Comparison of ENCODE assay signal across 29 mouse cellular contexts in the genomic region with DNA sequence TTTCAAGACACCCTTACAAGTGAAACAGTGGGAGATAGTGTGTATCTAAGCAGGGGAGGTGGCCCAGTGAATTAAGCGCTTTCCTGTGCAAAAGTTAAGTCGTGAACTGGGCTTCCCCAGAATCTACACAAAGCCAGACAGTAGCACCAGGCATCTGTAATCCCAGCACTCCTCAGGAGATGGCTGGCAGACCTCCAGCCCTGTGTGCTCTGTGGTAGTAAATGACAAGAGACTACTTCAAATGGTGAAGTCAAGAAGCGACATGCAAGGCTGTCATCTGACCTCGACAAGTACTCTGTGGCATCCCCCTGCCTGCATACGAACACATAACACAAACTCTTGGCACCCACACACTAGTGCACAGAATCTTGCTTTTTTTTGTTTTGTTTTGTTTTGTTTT. TPM values are rescaled to one million over a fixed set of nuclear protein-coding genes. Genes with fewer than 3 reads are reported as not detected.
A peak's percentile ranks its signal among the peaks of the same experiment; 100 is the strongest.
DNase-seq lines count a peak whose midpoint lies in the region; ATAC-seq and TF ChIP-seq lines count a peak whose summit lies in the region.
"Had no signal": no experiment of that assay in that cellular context is flagged by ENCODE, and none has a peak within 500 bp of the region (broad histone marks: within the 10 kb centered on the region; RNA-seq: fewer than 3 reads in every experiment).

No protein-coding gene starts in this region.

- peaks cover 35% of the 10 kb centered on the region for H3K36me3 ChIP-seq in heart, embryonic 16.5 days (ENCODE audit: control insufficient read depth, insufficient read depth)
- 0 out of 2 replicates have a peak, but pooled peaks cover 12% of the 10 kb centered on the region for H3K36me3 ChIP-seq in midbrain, embryonic 14.5 days (ENCODE audit: control insufficient read depth, insufficient read depth, low read length)
- peaks cover 15% of the 10 kb centered on the region for H3K36me3 ChIP-seq in midbrain, embryonic 16.5 days (ENCODE audit: control insufficient read depth, insufficient read depth, low read length)
- peaks cover 5% of the 10 kb centered on the region; the same call in 1 of the 2 replicates for H3K36me3 ChIP-seq in forebrain, embryonic 16.5 days (ENCODE audit: control insufficient read depth, insufficient read depth)
- H3K36me3 ChIP-seq: lung, embryonic 15.5 days had no signal

- peak; percentile 25 to 29 for DNase-seq in cerebellum, adult 2 months
- DNase-seq in cerebellum, adult 11 months = no peak
- DNase-seq in heart, postnatal 10 days = no peak
- DNase-seq in midbrain, embryonic 14.5 days = peak; percentile 22
- DNase-seq: adrenal gland, postnatal 10 days; cerebellum, adult 8-10 months; embryo, embryonic 11 days; gastrocnemius, adult 2 months; gastrocnemius, postnatal 36 days; heart, adult 2 months; kidney, adult 9 months; kidney, postnatal 10 days; lung, postnatal 36 days; right cerebral cortex, adult 18-20 months; spleen, adult 18-20 months; thymus, postnatal 14 days had no signal

- peaks cover 2% of the 10 kb centered on the region; the same call in 1 of the 2 replicates for H3K4me1 ChIP-seq in cerebellum, adult 2 months (ENCODE audit: control insufficient read depth, insufficient read depth, low read length)
- peaks cover 5% of the 10 kb centered on the region for H3K4me1 ChIP-seq in heart, embryonic 16.5 days (ENCODE audit: control insufficient read depth, insufficient read depth, low read length)
- H3K4me1 ChIP-seq in midbrain, embryonic 14.5 days (ENCODE audit: control insufficient read depth, insufficient read depth, low read length) = no peaks in the 10 kb centered on the region
- no peaks in the 10 kb centered on the region for H3K4me1 ChIP-seq in midbrain, embryonic 16.5 days (ENCODE audit: control insufficient read depth, insufficient read depth, low read length)
- H3K4me1 ChIP-seq in forebrain, embryonic 16.5 days (replicated peaks; ENCODE audit: control insufficient read depth, insufficient read depth, low read length) = no peaks in the 10 kb centered on the region
- H3K4me1 ChIP-seq: embryonic facial prominence, embryonic 12.5 days; forebrain, embryonic 10.5 days; forebrain, embryonic 15.5 days; limb, embryonic 12.5 days; liver, embryonic 15.5 days; lung, embryonic 15.5 days had no signal

- TF ChIP-seq POLR2A in cerebellum, adult 2 months (IDR thresholded peaks at IDR 0.05; ENCODE audit: borderline replicate concordance, insufficient read depth, low read length) = no peak

- H3K4me3 ChIP-seq in cerebellum, adult 2 months (replicated peaks; ENCODE audit: insufficient read depth, low read depth, low read length) = no peak overlapping the region
- H3K4me3 ChIP-seq in heart, embryonic 16.5 days (ENCODE audit: low read length) = no peak overlapping the region
- H3K4me3 ChIP-seq in midbrain, embryonic 14.5 days (replicated peaks; ENCODE audit: low read depth, low read length) = no peak overlapping the region
- no peak overlapping the region for H3K4me3 ChIP-seq in midbrain, embryonic 16.5 days (ENCODE audit: low read depth, low read length)
- H3K4me3 ChIP-seq in forebrain, embryonic 16.5 days (replicated peaks; ENCODE audit: low read length) = no peak overlapping the region
- H3K4me3 ChIP-seq: embryonic facial prominence, embryonic 12.5 days; forebrain, embryonic 10.5 days; forebrain, embryonic 15.5 days; gastrocnemius, adult 2 months; heart, adult 2 months; limb, embryonic 12.5 days; liver, embryonic 15.5 days; lung, embryonic 15.5 days had no signal

- WGBS in cerebellum, adult 2 months = 37% methylated on average over 5 of the region's 5 CpGs
- 50% methylated on average over 5 of the region's 5 CpGs for WGBS in heart, embryonic 16.5 days
- 84% methylated on average over 5 of the region's 5 CpGs for WGBS in midbrain, embryonic 14.5 days
- 79% methylated on average over 5 of the region's 5 CpGs for WGBS in midbrain, embryonic 16.5 days
- WGBS in forebrain, embryonic 16.5 days = 85% methylated on average over 5 of the region's 5 CpGs

- no peak overlapping the region for H3K9ac ChIP-seq in heart, embryonic 16.5 days (ENCODE audit: low read length)
- H3K9ac ChIP-seq in midbrain, embryonic 14.5 days (replicated peaks; ENCODE audit: low read length) = no peak overlapping the region
- no peak overlapping the region for H3K9ac ChIP-seq in midbrain, embryonic 16.5 days (ENCODE audit: low read depth, low read length)
- H3K9ac ChIP-seq in forebrain, embryonic 16.5 days (replicated peaks; ENCODE audit: low read depth, low read length) = no peak overlapping the region
- H3K9ac ChIP-seq: embryonic facial prominence, embryonic 12.5 days; forebrain, embryonic 15.5 days; limb, embryonic 12.5 days; liver, embryonic 15.5 days; lung, embryonic 15.5 days had no signal

- no peaks in the 10 kb centered on the region for H3K27me3 ChIP-seq in cerebellum, adult 2 months (ENCODE audit: control insufficient read depth, insufficient read depth, low read length)
- H3K27me3 ChIP-seq in heart, embryonic 16.5 days (ENCODE audit: control insufficient read depth, insufficient read depth, low read length) = no peaks in the 10 kb centered on the region
- no peaks in the 10 kb centered on the region for H3K27me3 ChIP-seq in midbrain, embryonic 14.5 days (ENCODE audit: control insufficient read depth, insufficient read depth, low read length)
- no peaks in the 10 kb centered on the region for H3K27me3 ChIP-seq in midbrain, embryonic 16.5 days (ENCODE audit: control insufficient read depth, insufficient read depth, low read depth, low read length)
- no peaks in the 10 kb centered on the region for H3K27me3 ChIP-seq in forebrain, embryonic 16.5 days (replicated peaks; ENCODE audit: control insufficient read depth, insufficient read depth, low read length)
- H3K27me3 ChIP-seq: embryonic facial prominence, embryonic 12.5 days; forebrain, embryonic 15.5 days; limb, embryonic 12.5 days; liver, embryonic 15.5 days; lung, embryonic 15.5 days; Patski had no signal

- intact Hi-C loops in heart, postnatal 10 days (cut with DNase I) = no loop called here

- no peak overlapping the region for H3K4me2 ChIP-seq in heart, embryonic 16.5 days (ENCODE audit: low read depth, low read length)
- H3K4me2 ChIP-seq in midbrain, embryonic 14.5 days (ENCODE audit: low read length) = no peak overlapping the region
- no peak overlapping the region for H3K4me2 ChIP-seq in midbrain, embryonic 16.5 days (ENCODE audit: low read length)
- H3K4me2 ChIP-seq in forebrain, embryonic 16.5 days (ENCODE audit: low read length) = no peak overlapping the region
- H3K4me2 ChIP-seq: embryonic facial prominence, embryonic 12.5 days; forebrain, embryonic 15.5 days; limb, embryonic 12.5 days; liver, embryonic 15.5 days; lung, embryonic 15.5 days; midbrain, embryonic 11.5 days had no signal

- ATAC-seq in heart, embryonic 16.5 days (replicated peaks; ENCODE audit: extremely low read depth, insufficient read depth, low FRiP score) = no peak
- ATAC-seq in midbrain, embryonic 14.5 days (ENCODE audit: low FRiP score, low TSS enrichment) = no peak
- ATAC-seq in midbrain, embryonic 16.5 days = no peak
- no peak for ATAC-seq in forebrain, embryonic 16.5 days
- ATAC-seq: forebrain, embryonic 15.5 days; intestine, postnatal 0 days; Patski had no signal

- no peaks in the 10 kb centered on the region; the same call in 1 of the 2 replicates for H3K9me3 ChIP-seq in heart, embryonic 16.5 days (replicated peaks; ENCODE audit: control insufficient read depth, low read length)
- no peaks in the 10 kb centered on the region for H3K9me3 ChIP-seq in midbrain, embryonic 14.5 days (ENCODE audit: control insufficient read depth, low read length)
- no peaks in the 10 kb centered on the region for H3K9me3 ChIP-seq in midbrain, embryonic 16.5 days (replicated peaks; ENCODE audit: control insufficient read depth, low read length, poor library complexity, severe bottlenecking)
- H3K9me3 ChIP-seq in forebrain, embryonic 16.5 days (ENCODE audit: control insufficient read depth, low read length) = no peaks in the 10 kb centered on the region
- H3K9me3 ChIP-seq: embryonic facial prominence, embryonic 12.5 days; forebrain, embryonic 10.5 days; forebrain, embryonic 15.5 days; G1E; limb, embryonic 12.5 days; liver, embryonic 15.5 days; lung, embryonic 15.5 days had no signal

- no peak for TF ChIP-seq CTCF in cerebellum, adult 2 months (IDR thresholded peaks at IDR 0.05; ENCODE audit: borderline replicate concordance, insufficient read depth, low read depth, low read length)

- H3K27ac ChIP-seq in cerebellum, adult 2 months (ENCODE audit: insufficient read depth, low read length) = no peak overlapping the region
- H3K27ac ChIP-seq in heart, embryonic 16.5 days (ENCODE audit: low read length) = peak overlapping the region; percentile 42; the same call in 1 of the 2 replicates
- no peak overlapping the region for H3K27ac ChIP-seq in midbrain, embryonic 14.5 days (replicated peaks; ENCODE audit: low read depth, low read length)
- no peak overlapping the region for H3K27ac ChIP-seq in midbrain, embryonic 16.5 days (ENCODE audit: low read length)
- H3K27ac ChIP-seq in forebrain, embryonic 16.5 days (ENCODE audit: low read length) = no peak overlapping the region
- H3K27ac ChIP-seq: embryonic facial prominence, embryonic 12.5 days; forebrain, embryonic 10.5 days; forebrain, embryonic 15.5 days; gastrocnemius, adult 2 months; heart, adult 2 months; limb, embryonic 12.5 days; liver, embryonic 15.5 days; lung, embryonic 15.5 days had no signal

RNA-seq across cellular contexts. Expression of a gene that starts 10.4 kb away (rescaled TPM):
- 33.7 and 39.6 TPM in 2 replicates for polyA plus RNA-seq in cerebellum, adult 2 months (2012; rRNA removed)
- polyA plus RNA-seq in heart, embryonic 16.5 days (2015; fragmentation: Nextera tagmentation; extraction: Ambion mirVana) = 81.9 and 85.6 TPM in 2 replicates
- 100 to 1,000 TPM; 109 to 147 TPM for total RNA-seq in heart, postnatal 10 days (2021)
- polyA plus RNA-seq in midbrain, embryonic 14.5 days (2014; fragmentation: Nextera tagmentation; extraction: Ambion mirVana) = 26.0 and 44.7 TPM in 2 replicates
- 37.8 and 41.9 TPM in 2 replicates for polyA plus RNA-seq in midbrain, embryonic 16.5 days (2015; fragmentation: Nextera tagmentation; extraction: Ambion mirVana)
- polyA plus RNA-seq in forebrain, embryonic 16.5 days (2015; fragmentation: Nextera tagmentation; extraction: Ambion mirVana) = 31.9 and 36.4 TPM in 2 replicates

RNA-seq across cellular contexts. Expression of a gene that starts 49.0 kb away (rescaled TPM):
- 0.46 and 0.49 TPM in 2 replicates for polyA plus RNA-seq in cerebellum, adult 2 months (2012; rRNA removed)
- polyA plus RNA-seq in heart, embryonic 16.5 days (2015; fragmentation: Nextera tagmentation; extraction: Ambion mirVana) = 43.7 and 51.5 TPM in 2 replicates
- total RNA-seq in heart, postnatal 10 days (2021) = 10 to 100 TPM; 11.5 to 11.8 TPM
- 7.4 and 16.4 TPM in 2 replicates for polyA plus RNA-seq in midbrain, embryonic 14.5 days (2014; fragmentation: Nextera tagmentation; extraction: Ambion mirVana)
- 6.3 and 7.7 TPM in 2 replicates for polyA plus RNA-seq in midbrain, embryonic 16.5 days (2015; fragmentation: Nextera tagmentation; extraction: Ambion mirVana)
- 30.2 and 37.9 TPM in 2 replicates for polyA plus RNA-seq in forebrain, embryonic 16.5 days (2015; fragmentation: Nextera tagmentation; extraction: Ambion mirVana)

Comparison
In these comparisons a context has a peak if more than half of its experiments do, and no peak if none do; other contexts are left out.
1. DNase-seq: peak in cerebellum, adult 2 months (2 of 2) and midbrain, embryonic 14.5 days (single experiment); none in cerebellum, adult 11 months (single experiment) and heart, postnatal 10 days (0 of 2).